Mouse (Mus musculus) kidney, adult 2 months (tissue): ENCODE measurements around the gene Ppm1j. TPM values are rescaled to one million over a fixed set of nuclear protein-coding genes. Genes with fewer than 3 reads are reported as not detected.

Experiments used
- DNase-seq: peaks from one replicate; pipeline ENCODE4 v3.0.0; 2021
- H3K27ac ChIP-seq: fragments of 200-500 bp; 2 replicates; pipeline ENCODE4 v1.5.1; 2012; ENCODE audit warnings: low read depth, low read length, control low read depth, inconsistent platforms; ENCODE audit not compliant: insufficient read depth
- H3K27me3 ChIP-seq: fragments of 200-500 bp; replicated peaks from 2 replicates; pipeline ENCODE4 v1.6.1; 2012; ENCODE audit warnings: mild to moderate bottlenecking, moderate library complexity, low read length, inconsistent platforms; ENCODE audit not compliant: control insufficient read depth, insufficient read depth
- H3K36me3 ChIP-seq: fragments of 200-500 bp; 2 replicates; pipeline ENCODE4 v1.6.1; 2012; ENCODE audit warnings: mild to moderate bottlenecking, moderate library complexity, low read length, inconsistent platforms; ENCODE audit not compliant: control insufficient read depth, insufficient read depth
- H3K4me1 ChIP-seq: fragments of 200-500 bp; 2 replicates; pipeline ENCODE4 v1.6.1; 2011; ENCODE audit warnings: low read length; ENCODE audit not compliant: control insufficient read depth, insufficient read depth
- H3K4me3 ChIP-seq: fragments of 200-500 bp; 2 replicates; pipeline ENCODE4 v1.5.1; 2011; ENCODE audit warnings: mild to moderate bottlenecking, low read depth, low read length, control low read depth; ENCODE audit not compliant: insufficient read depth
- CTCF ChIP-seq: fragments of 200-500 bp; conservative IDR thresholded peaks from 2 replicates; pipeline ENCODE4 v1.5.1; 2011; ENCODE audit warnings: low read depth, mild to moderate bottlenecking, control low read depth, low read length, moderate library complexity, mixed read lengths; ENCODE audit not compliant: insufficient read depth, insufficient read length
- POLR2A ChIP-seq: fragments of 200-500 bp; IDR thresholded peaks from one replicate; pipeline ENCODE4 v1.6.1; 2011; ENCODE audit warnings: low read depth, low read length, control low read depth
- WGBS: fragments of 180-500 bp; shearing (Covaris S2); methylation state at CpG from one replicate; pipeline ENCODE4 v1.1.7; 2018; 5-methylcytosine and 5-hydroxymethylcytosine counted together
- polyA plus RNA-seq: library from polyadenylated mRNA; depleted of rRNA; stranded (reverse); fragments of >200 nt; gene quantifications from 2 replicates; pipeline ENCODE4 v1.2.3, GENCODE M21; 2012

Ppm1j gene
- polyA plus RNA-seq, 1 experiment = 4.0 TPM

DNA sequence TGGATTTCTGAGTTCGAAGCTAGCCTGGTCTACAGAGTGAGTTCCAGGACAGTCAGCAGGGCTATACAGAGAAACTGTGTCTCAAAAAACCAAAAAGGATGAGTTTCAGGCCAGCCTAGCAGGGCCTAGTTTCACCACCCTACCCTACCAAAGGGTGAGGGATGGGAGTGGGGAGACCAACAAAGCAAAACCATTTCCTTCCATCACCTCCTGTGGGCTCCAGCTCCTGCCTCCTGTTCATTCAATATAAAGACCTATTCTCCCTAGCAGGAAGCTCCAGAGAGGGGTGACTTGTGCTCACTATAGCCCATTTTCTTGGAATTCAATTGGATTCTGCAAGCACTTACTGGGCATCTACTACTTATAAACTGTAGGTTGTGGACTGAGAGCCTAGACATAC is 33.9 kb downstream of the Ppm1j start:
- WGBS = 100% methylated on average over 1 of the region's 1 CpGs
- peaks cover 11% of the 10 kb centered on the region; the same call in 1 of the 2 replicates for H3K4me1 ChIP-seq
- H3K4me3 ChIP-seq = no peak overlapping the region
- no peaks in the 10 kb centered on the region for H3K36me3 ChIP-seq
- no peak for DNase-seq
- TF ChIP-seq POLR2A = no peak
- TF ChIP-seq CTCF = no peak
- no peak overlapping the region for H3K27ac ChIP-seq
- H3K27me3 ChIP-seq = no peaks in the 10 kb centered on the region

DNA sequence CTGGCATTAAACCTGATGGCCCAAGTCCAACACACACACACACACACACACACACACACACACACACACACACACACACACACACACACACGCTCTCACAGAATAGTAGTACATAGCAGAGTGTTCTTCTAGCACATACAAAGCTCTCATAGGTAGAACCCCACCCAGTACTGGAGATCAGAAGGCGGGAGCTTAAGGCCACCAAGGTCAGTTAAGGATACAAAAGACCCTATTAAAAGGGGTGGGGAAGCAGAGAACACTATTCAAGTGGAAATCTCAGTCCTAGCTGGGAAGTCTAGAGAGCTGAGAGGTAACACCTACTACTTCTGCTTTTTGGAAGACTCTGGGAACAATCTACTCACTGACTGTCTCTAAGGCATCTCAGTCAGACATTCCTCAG is 34.5 kb downstream of the Ppm1j start:
- Histone ChIP-seq H3K4me1 (peaks cover 11% of the 10 kb centered on the region; the same call in 1 of the 2 replicates), H3K36me3 (no peaks in the 10 kb centered on the region), H3K4me3 (no peak overlapping the region), H3K27me3 (no peaks in the 10 kb centered on the region), H3K27ac (no peak overlapping the region)
- 88% methylated on average over 2 of the region's 2 CpGs for WGBS
- no peak for DNase-seq
- TF ChIP-seq CTCF = no peak
- TF ChIP-seq POLR2A = no peak

DNA sequence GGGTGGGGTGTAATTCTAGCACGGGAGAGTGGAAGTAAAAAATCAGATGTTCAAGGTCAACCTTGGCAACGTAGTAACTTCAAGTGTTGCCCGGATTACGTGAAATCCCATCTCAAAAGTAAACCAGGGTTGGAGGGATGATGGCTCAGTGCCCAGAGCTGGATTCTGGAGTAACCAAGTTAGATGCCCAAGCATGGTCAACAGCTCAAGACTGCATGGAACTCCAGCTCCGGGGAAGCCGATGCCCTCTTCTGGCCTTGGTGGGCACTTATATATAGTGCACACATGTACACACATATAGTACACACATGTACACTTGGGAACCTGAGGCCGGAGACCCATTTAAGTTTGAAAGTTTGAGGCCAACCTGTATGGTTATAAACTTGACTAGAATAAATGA is 35.3 kb downstream of the Ppm1j start:
- DNase-seq = no peak
- H3K4me3 ChIP-seq = no peak overlapping the region
- H3K27me3 ChIP-seq = no peaks in the 10 kb centered on the region
- 90% methylated on average over 7 of the region's 7 CpGs for WGBS
- TF ChIP-seq CTCF (no peak), POLR2A (no peak)
- H3K36me3 ChIP-seq = no peaks in the 10 kb centered on the region
- no peak overlapping the region for H3K27ac ChIP-seq
- peaks cover 11% of the 10 kb centered on the region; the same call in 1 of the 2 replicates for H3K4me1 ChIP-seq

DNA sequence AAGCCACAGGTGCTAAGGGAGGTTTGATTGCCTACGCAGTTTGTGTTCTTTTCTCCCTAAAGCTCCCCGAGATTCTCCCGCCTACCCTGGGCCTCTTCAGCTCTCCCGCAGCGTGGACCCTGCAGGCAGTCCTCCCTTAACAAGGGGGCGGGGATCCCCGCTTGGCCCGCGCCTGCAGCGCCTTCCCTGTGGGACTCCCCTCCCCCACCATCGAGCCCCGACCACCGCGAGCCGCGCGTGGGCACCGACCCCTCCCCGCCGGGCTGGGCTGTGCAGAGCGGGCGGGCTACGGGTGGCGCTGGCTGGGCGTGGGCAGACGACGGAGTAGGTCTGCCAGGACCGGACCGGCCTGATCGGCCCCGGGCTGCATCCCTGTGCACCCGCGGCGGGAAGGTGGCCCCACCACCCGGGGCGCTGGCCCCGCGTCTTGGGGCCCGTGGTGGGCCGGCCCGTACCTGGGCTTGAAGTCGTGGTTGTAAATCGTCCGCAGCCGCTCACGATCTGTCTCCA is 36.7 kb downstream of the Ppm1j start:
- no peaks in the 10 kb centered on the region for H3K36me3 ChIP-seq
- H3K27me3 ChIP-seq = no peaks in the 10 kb centered on the region
- H3K4me1 ChIP-seq = peaks cover 11% of the 10 kb centered on the region; the same call in 1 of the 2 replicates
- TF ChIP-seq CTCF (no peak), POLR2A (no peak)
- WGBS = under 1% methylated on average over 46 of the region's 46 CpGs
- peak overlapping the region; percentile 93 for H3K4me3 ChIP-seq
- H3K27ac ChIP-seq = peak overlapping the region; percentile 85
- peak; percentile 68 for DNase-seq

DNA sequence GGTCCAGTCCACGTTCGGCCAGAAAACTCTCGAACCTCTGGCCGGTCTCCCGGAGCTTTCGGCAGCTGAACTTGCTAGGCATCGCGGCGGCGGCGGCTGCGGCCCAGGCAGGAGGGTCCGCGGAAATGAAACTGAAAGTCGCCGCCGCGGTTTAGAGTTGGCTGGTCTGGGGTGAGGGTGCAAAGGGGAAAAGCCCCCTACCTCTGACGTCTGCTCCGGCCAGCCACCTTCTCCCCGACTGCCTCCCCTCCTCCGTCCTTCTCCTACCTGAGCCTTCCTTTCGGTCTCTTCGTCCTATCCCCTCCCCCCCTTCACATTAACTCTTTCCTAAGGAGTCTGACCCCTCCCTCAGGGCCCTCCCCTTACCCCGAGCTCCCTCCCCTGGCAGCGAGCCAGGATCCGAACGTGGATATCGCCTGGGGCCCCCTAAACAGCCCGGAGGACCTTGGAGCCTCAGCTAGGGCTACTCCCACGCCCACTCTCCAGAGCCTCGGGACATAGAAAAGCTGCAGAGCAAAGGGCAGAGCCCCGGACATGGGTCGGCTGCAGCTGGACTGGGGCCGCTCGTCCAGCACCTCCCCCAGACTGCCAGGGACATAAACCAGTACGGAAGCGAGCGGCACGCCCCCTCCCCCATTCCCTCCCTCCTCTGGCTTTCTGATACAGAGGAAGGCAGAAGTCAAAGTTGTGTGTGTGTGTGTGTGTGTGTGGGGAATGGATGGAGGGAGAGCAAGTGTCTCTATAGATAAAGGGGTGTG is 37.3 kb downstream of the Ppm1j start, which contains the start of gene Mov10:
Gene Mov10, minus strand, starts transcription at position 573 of the 758 bp plus-strand sequence.
- no peak for TF ChIP-seq POLR2A
- no peak for TF ChIP-seq CTCF
- Histone ChIP-seq H3K27me3 (no peaks in the 10 kb centered on the region), H3K4me3 (peak within 1 kb of the TSS; percentile 93), H3K27ac (peak within 1 kb of the TSS; percentile 85), H3K4me1 (peaks cover 11% of the 10 kb centered on the region; the same call in 1 of the 2 replicates), H3K36me3 (no peaks in the 10 kb centered on the region)
- under 1% methylated on average over 40 of the region's 40 CpGs for WGBS
- DNase-seq = peak; percentile 91

DNA sequence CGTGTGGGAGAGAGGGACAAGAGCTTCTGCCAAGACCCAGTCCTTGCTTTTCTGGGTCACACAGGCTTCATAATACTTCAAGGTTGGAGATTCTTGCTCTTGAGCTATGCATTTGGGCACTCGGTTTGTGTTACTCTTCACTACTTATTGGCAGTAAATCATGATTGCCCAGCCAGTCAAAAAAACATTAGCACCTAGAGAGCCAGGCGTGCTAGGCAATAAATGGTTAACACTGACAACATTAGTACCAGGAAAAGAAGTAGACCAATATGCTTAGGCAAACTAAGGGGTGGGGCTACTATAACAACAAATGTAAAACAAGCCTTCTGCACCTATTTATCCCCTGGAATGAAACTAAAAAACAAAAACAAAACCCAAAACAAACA is 37.9 kb downstream of the Ppm1j start:
- 0% methylated on average over 3 of the region's 3 CpGs for WGBS
- Histone ChIP-seq H3K4me1 (peaks cover 11% of the 10 kb centered on the region; the same call in 1 of the 2 replicates), H3K27ac (peak overlapping the region; percentile 85; the same call in 1 of the 2 replicates), H3K36me3 (no peaks in the 10 kb centered on the region), H3K27me3 (no peaks in the 10 kb centered on the region), H3K4me3 (peak overlapping the region; percentile 93)
- peak; percentile 50 for DNase-seq
- TF ChIP-seq CTCF = no peak
- TF ChIP-seq POLR2A = no peak

DNA sequence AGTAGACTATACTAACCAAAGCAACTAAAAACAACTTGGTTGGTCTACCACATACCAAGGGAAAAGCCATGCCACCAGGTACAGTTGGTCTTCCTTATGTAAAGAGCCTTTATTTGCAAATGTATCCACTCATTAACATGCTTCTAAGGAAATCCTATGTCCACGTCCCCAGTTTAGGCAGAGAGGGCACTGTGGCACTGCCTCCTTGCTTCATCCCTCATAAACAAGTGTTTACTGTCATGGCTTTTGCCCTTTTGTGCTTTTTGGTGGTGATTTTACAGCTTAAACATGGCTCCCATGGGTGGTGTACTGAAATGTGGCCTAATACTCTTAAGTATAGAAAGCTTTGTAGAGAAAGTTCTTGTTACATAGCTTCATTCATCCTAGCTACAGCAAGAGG is 39.6 kb downstream of the Ppm1j start:
- 56% methylated on average over 1 of the region's 1 CpGs for WGBS

More for the DNA sequence above, 39.6 kb downstream of the Ppm1j start:
- H3K4me1 ChIP-seq = peaks cover 11% of the 10 kb centered on the region; the same call in 1 of the 2 replicates
- DNase-seq = no peak
- H3K27me3 ChIP-seq = no peaks in the 10 kb centered on the region
- no peak for TF ChIP-seq CTCF
- no peak for TF ChIP-seq POLR2A
- H3K27ac ChIP-seq = no peak overlapping the region
- H3K4me3 ChIP-seq = no peak overlapping the region
- no peaks in the 10 kb centered on the region for H3K36me3 ChIP-seq
